Mouse (Mus musculus): ENCODE results near the gene Mphosph6.

Mphosph6 gene

GRCm38 (mm10) chr8:117771115-117771836, 30.5 kb downstream of the Mphosph6 start:
- no peak for DNase-seq (ENCODE audit: low spot score in 2 of 2)

DNA sequence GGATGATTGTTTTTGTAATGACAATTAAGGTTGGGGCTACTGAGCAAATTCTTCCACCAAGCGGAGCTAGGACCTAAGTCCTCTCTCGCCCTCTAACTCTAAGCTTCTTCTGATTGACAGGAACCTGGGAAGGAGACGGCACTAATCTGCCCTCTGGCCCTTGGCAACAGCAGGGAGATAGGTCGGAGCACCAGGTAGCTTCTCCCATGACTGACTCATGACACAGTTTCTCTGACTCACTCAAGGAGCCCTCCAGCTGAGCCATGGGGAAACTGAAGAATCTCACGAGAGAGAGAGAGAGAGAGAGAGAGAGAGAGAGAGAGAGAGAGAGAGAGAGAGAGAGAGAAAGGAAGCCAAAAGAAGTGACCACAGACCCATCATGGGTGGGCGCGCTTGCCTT, 32.8 kb downstream of the Mphosph6 start:
- DNase-seq (ENCODE audit: low spot score in 2 of 2) = no peak

- DNase-seq (ENCODE audit: low spot score in 2 of 2) = no peak
Measured at GRCm38 (mm10) chr8:117765947-117766346, 35.8 kb downstream of the Mphosph6 start.

DNA sequence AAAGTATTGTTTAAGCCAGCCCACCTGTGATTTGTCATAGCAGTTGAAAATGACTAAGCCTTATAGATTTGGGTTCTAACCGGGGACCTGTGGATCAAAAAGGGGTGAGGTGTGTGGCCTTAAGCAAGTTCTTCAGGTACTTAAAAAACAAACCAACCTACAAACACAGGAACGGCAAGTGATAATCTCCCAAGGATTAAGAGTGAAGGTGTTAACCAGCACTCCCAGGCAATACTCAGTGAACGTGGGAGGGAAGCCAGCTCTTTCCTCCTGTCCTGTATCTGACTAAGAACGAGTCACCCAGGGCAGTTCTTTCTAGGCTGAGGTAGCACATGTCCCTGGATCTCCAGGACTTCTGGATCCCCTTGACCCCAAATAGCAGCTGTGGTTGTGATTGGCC, 37.1 kb downstream of the Mphosph6 start:
- DNase-seq (ENCODE audit: low spot score in 2 of 2) = no peak

GRCm38 (mm10) chr8:117762776-117763175, 39.0 kb downstream of the Mphosph6 start:
- no peak for DNase-seq (ENCODE audit: low spot score in 2 of 2)

- DNase-seq (ENCODE audit: low spot score in 2 of 2) = no peak
Measured at GRCm38 (mm10) chr8:117757900-117758299, 43.8 kb downstream of the Mphosph6 start.

DNA sequence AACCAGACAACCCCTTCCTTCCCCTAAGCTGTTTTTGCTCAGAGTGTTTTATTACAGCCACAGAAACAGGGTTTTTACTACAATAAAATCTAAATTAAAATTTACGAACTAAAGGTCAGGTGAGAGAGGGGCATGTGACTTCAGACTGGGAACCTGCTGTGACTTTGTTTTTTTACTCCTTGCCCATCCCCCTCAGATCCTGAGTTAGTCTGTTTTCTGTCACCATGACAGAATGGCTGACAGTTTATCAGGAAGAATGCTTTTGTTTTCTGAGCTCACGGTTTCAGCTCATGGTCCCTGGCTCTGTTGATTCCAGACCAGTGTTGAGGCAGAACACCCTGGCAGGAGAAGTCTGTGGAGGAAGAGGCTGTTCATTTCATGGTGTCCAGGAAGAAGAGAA, 52.3 kb downstream of the Mphosph6 start:
- DNase-seq (ENCODE audit: low spot score in 2 of 2) = no peak

DNA sequence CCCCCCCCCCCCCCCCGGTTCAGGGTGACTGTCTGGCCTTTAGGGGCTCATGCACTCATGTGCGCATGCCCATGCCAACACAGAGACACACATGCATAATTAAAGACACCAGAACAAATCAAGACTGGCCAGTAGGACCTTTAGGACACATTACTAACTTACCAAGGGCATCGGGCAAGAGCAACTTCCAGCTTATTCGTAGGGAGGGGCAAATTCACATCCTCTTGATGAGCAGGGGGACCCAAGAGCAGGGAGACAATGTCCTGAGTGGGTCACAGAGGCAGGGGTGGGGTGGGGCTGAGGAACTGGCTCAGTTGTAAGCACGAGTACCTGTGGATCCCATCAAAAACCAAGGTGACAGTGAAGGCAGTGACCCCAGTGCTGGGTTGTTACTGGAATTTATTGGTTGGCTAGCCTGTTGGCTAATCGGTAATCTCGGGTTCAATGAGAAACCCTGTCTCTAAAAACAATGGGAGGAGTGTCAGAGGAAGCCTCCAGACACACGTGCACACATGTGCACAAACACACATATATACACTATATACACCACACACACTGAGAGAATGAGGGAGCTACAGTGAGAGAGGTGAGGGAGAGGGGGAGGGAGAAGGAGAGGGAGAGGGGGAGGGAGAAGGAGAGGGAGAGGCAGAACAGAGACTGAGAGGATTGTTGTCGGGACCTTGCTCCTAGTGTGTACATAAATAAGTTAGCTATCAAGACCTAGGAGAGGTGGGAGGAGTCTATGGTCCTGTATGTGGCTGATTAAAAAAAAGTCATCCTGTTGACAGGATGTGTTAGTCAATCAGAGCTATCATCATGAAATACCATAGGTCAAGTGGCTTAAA, 53.6 kb downstream of the Mphosph6 start:
- DNase-seq (ENCODE audit: low spot score in 2 of 2) = no peak

DNA sequence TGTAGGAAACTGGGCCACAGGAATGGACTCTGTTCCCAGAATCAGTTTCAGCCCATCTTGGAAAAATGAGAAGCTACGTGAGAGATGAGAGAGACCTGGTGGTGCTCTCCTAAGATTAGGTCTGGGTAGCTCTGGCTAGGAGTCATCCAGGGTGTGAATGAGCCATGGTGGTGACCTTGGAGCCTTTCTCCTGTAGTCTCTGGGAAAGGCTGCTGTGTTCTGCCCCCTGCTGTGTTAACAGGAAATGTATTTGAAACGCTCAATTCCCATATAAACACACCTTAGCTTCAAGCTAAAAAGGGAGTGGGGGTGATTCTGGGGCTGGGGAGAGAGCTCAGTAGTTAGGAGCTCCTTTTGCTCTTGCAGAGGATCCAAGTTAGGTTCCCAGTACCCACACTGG, 54.3 kb downstream of the Mphosph6 start:
- DNase-seq (ENCODE audit: low spot score in 2 of 2) = no peak

DNA sequence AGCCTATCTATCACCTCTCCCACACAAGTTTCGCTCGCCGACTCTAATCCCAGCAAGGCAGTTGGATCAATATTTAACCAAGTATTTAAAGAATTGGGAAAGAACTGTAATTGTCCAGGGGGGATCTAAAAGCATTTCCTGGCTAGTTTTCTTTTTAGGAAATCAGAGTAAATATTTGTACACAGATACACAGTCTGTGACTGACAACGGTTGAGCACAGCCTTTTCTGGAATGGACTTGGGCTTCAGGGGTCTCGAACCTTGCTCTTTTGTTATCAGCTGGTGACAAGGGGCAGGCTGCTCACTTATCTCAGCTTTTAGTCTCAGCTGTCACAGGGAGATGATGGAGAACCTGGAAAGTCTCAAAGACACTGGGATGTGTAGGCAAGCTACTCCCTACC, 55.1 kb downstream of the Mphosph6 start:
- DNase-seq (ENCODE audit: low spot score in 2 of 2) = no peak

GRCm38 (mm10) chr8:117742431-117743012, 59.2 kb downstream of the Mphosph6 start:
- DNase-seq (ENCODE audit: low spot score in 2 of 2) = no peak

Measured in frontal cortex, postnatal 14 days (tissue).